Comparison of ENCODE assay signal across 15 mouse cellular contexts in the genomic region with DNA sequence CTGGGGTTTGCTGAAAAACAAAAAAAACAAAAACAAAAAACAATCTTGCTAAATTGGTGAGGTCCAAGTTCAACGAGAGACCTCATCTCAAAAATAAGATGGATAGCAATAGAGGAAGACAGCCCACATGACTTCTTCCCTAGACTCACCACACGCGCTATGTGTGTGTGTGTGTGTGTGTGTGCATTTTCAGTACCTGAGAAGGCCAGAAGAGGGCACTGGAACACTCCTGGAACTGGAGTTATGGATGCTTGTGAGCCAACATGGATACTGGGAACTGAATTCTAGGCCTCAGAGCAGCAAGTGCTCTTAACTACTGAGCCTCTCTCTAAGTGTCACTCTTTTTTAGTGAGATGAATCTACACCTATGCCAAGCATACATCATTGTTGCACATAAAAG. TPM values are rescaled to one million over a fixed set of nuclear protein-coding genes. Genes with fewer than 3 reads are reported as not detected.
DNase-seq lines count a peak whose midpoint lies in the region; TF ChIP-seq lines count a peak whose summit lies in the region.
"Had no signal": no experiment of that assay in that cellular context is flagged by ENCODE, and none has a peak within 500 bp of the region (broad histone marks: within the 10 kb centered on the region; RNA-seq: fewer than 3 reads in every experiment).

No protein-coding gene starts in this region.

- no peak for TF ChIP-seq POLR2A in heart, adult 2 months (IDR thresholded peaks at IDR 0.05; ENCODE audit: insufficient read depth, low read depth, low read length)

- WGBS in heart, adult 2 months, result 98% methylated on average over 3 of the region's 3 CpGs

- H3K36me3 ChIP-seq in heart, adult 2 months (ENCODE audit: control insufficient read depth, insufficient read depth, low read length), result no peaks in the 10 kb centered on the region

- peak; percentile 37 for TF ChIP-seq CTCF in heart, adult 2 months (IDR thresholded peaks at IDR 0.05)
- TF ChIP-seq CTCF in left cerebral cortex, adult 2 months (IDR thresholded peaks at IDR 0.05), result peak; percentile 22

- no peaks in the 10 kb centered on the region for H3K4me1 ChIP-seq in heart, adult 2 months (ENCODE audit: control insufficient read depth, insufficient read depth, low read length)
- H3K4me1 ChIP-seq: liver, embryonic 13.5 days had no signal

- no peak overlapping the region for H3K4me3 ChIP-seq in heart, adult 2 months
- no peak overlapping the region for H3K4me3 ChIP-seq in left cerebral cortex, adult 2 months
- H3K4me3 ChIP-seq: embryonic facial prominence, embryonic 12.5 days; liver, embryonic 13.5 days had no signal

- H3K79me2 ChIP-seq in heart, adult 2 months (replicated peaks; ENCODE audit: control insufficient read depth, insufficient read depth, low read length), result no peaks in the 10 kb centered on the region

- intact Hi-C loops in heart, adult 2 months (cut with DNase I), result no loop called here
- intact Hi-C loops in heart, postnatal 10 days (cut with DNase I), result no loop called here
- intact Hi-C loops in left cerebral cortex, adult 2 months (cut with DNase I), result no loop called here

- TF ChIP-seq EP300 in heart, adult 2 months (IDR thresholded peaks at IDR 0.05; ENCODE audit: insufficient read depth, low read depth, low read length), result no peak

- H3K27me3 ChIP-seq in heart, adult 2 months (ENCODE audit: control insufficient read depth, insufficient read depth, low read length), result no peaks in the 10 kb centered on the region
- H3K27me3 ChIP-seq: embryonic facial prominence, embryonic 12.5 days; liver, embryonic 13.5 days had no signal

- no peak for DNase-seq in heart, adult 2 months
- no peak for DNase-seq in heart, postnatal 10 days
- peak in 1 of 2 experiments; percentile 8 for DNase-seq in left cerebral cortex, adult 2 months (ENCODE audit: extremely low spot score in 1 of 2, low spot score in 2 of 2)
- DNase-seq in left cerebral cortex, adult 9 months (ENCODE audit: low spot score in 2 of 2), result no peak
- peak; percentile 28 for DNase-seq in A20 (ENCODE audit: low read depth, low spot score)
- DNase-seq in ZHBTc4 (ENCODE audit: low read depth, low spot score), result peak; percentile 81
- DNase-seq in spleen, postnatal 36 days (ENCODE audit: low spot score in 2 of 2), result no peak
- DNase-seq: adrenal gland, adult 2 months; cerebellum, adult 2 months; heart, adult 18-20 months; liver, embryonic 13.5 days; spleen, adult 18-20 months; thymus, postnatal 4 days had no signal

- H3K27ac ChIP-seq in heart, adult 2 months, result no peak overlapping the region
- no peak overlapping the region for H3K27ac ChIP-seq in left cerebral cortex, adult 2 months
- H3K27ac ChIP-seq: embryonic facial prominence, embryonic 12.5 days; liver, embryonic 13.5 days; macrophage had no signal

- H3K9ac ChIP-seq in heart, adult 2 months (ENCODE audit: low read depth, low read length), result no peak overlapping the region
- H3K9ac ChIP-seq: embryonic facial prominence, embryonic 12.5 days; liver, embryonic 13.5 days had no signal

RNA-seq across cellular contexts. Expression of gene Sdc1, which starts 13.1 kb away (rescaled TPM):
- total RNA-seq in heart, adult 2 months (2021), result 1 to 10 TPM; 4.8 to 5.7 TPM
- polyA plus RNA-seq in heart, adult 2 months (2012; rRNA removed), result 9.1 and 11.0 TPM in 2 replicates
- total RNA-seq in heart, postnatal 10 days (2021), result 10 to 100 TPM; 19.2 to 21.0 TPM
- 1 to 10 TPM; 1.5 to 1.7 TPM for total RNA-seq in left cerebral cortex, adult 2 months (2021)

Comparison
In these comparisons a context has a peak if more than half of its experiments do, and no peak if none do; other contexts are left out.
1. DNase-seq: peak in A20 (single experiment) and ZHBTc4 (single experiment); none in heart, adult 2 months (0 of 2), heart, postnatal 10 days (0 of 2), left cerebral cortex, adult 9 months (0 of 2) and spleen, postnatal 36 days (0 of 2).